In the genomic region with DNA sequence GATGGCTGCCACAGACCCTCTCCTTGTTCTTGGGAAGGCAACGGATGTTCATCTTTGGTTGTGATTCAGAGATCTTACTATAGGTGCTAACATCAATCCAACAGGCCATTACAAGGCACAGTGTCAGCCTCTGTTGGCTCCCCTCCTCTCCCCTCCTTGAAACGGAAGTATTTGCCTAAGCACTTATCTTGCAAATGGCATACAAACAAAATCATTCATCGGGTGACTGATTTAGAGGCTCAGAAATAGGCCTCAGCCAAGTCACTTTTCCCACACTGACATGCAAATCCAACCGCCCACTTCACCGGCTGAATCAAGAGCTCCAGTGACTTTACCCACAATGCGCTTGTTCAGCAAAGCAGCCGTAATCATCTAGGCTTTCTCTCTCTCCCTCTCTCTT, we compare ENCODE assay signal across 9 mouse cellular contexts. TPM values are rescaled to one million over a fixed set of nuclear protein-coding genes. Genes with fewer than 3 reads are reported as not detected.
DNase-seq lines count a peak whose midpoint lies in the region; ATAC-seq lines count a peak whose summit lies in the region.
"Had no signal": no experiment of that assay in that cellular context is flagged by ENCODE, and none has a peak within 500 bp of the region (broad histone marks: within the 10 kb centered on the region; RNA-seq: fewer than 3 reads in every experiment).

No protein-coding gene starts in this region.

- WGBS in hindbrain, embryonic 16.5 days: 40% methylated on average over 7 of the region's 7 CpGs
- WGBS in hindbrain, embryonic 10.5 days: 50% methylated on average over 7 of the region's 7 CpGs

- no peak overlapping the region for H3K4me2 ChIP-seq in hindbrain, embryonic 16.5 days (ENCODE audit: low read length)

- ATAC-seq in hindbrain, embryonic 16.5 days: no peak

- DNase-seq in hindbrain, embryonic 10.5 days (ENCODE audit: low spot score): no peak
- DNase-seq in CD4-positive, CD25-positive, alpha-beta regulatory T cell, adult 2 months (ENCODE audit: low read depth, low spot score): peak; percentile 44
- DNase-seq in frontal cortex, postnatal 14 days (ENCODE audit: low spot score in 2 of 2): peak; percentile 52 to 64
- DNase-seq in lung, postnatal 14 days: peak; percentile 34
- DNase-seq in gastrocnemius, adult 18-20 months (ENCODE audit: low spot score): no peak
- no peak for DNase-seq in testis, postnatal 14 days (ENCODE audit: low spot score)
- DNase-seq in cerebellum, adult 18-20 months: no peak
- DNase-seq: kidney, postnatal 25 days had no signal

- H3K4me3 ChIP-seq in hindbrain, embryonic 16.5 days (ENCODE audit: low read length): no peak overlapping the region
- H3K4me3 ChIP-seq in hindbrain, embryonic 10.5 days: no peak overlapping the region

- H3K36me3 ChIP-seq in hindbrain, embryonic 16.5 days (ENCODE audit: control insufficient read depth, insufficient read depth, low read length): no peaks in the 10 kb centered on the region
- H3K36me3 ChIP-seq in hindbrain, embryonic 10.5 days: no peaks in the 10 kb centered on the region

- peak overlapping the region; percentile 12; the same call in 1 of the 2 replicates for H3K9ac ChIP-seq in hindbrain, embryonic 16.5 days (ENCODE audit: low read depth, low read length)

- H3K27me3 ChIP-seq in hindbrain, embryonic 16.5 days (replicated peaks; ENCODE audit: control insufficient read depth, insufficient read depth, low read length): no peaks in the 10 kb centered on the region
- no peaks in the 10 kb centered on the region for H3K27me3 ChIP-seq in hindbrain, embryonic 10.5 days (ENCODE audit: insufficient read depth, poor library complexity, severe bottlenecking)

- H3K9me3 ChIP-seq in hindbrain, embryonic 16.5 days (ENCODE audit: control insufficient read depth, low read length): no peaks in the 10 kb centered on the region
- H3K9me3 ChIP-seq in hindbrain, embryonic 10.5 days: no peaks in the 10 kb centered on the region

- H3K27ac ChIP-seq in hindbrain, embryonic 16.5 days (ENCODE audit: low read depth, low read length): no peak overlapping the region
- no peak overlapping the region for H3K27ac ChIP-seq in hindbrain, embryonic 10.5 days

- no peaks in the 10 kb centered on the region for H3K4me1 ChIP-seq in hindbrain, embryonic 16.5 days (ENCODE audit: control insufficient read depth, insufficient read depth, low read depth, low read length)
- peaks cover 6% of the 10 kb centered on the region; the same call in 1 of the 2 replicates for H3K4me1 ChIP-seq in hindbrain, embryonic 10.5 days (replicated peaks)

RNA-seq across cellular contexts. Expression of a gene that starts 16.7 kb away (rescaled TPM):
- polyA plus RNA-seq in hindbrain, embryonic 16.5 days (2015; fragmentation: Nextera tagmentation; extraction: Ambion mirVana): 7.6 and 8.5 TPM in 2 replicates
- polyA plus RNA-seq in hindbrain, embryonic 10.5 days (2016; fragmentation: Nextera tagmentation; extraction: Ambion mirVana): 21.9 and 33.7 TPM in 2 replicates
- total RNA-seq in gastrocnemius, adult 18-20 months (2021): 1 to 10 TPM; 1.7 to 1.8 TPM

RNA-seq across cellular contexts. Expression of a gene that starts 28.9 kb away (rescaled TPM):
- polyA plus RNA-seq in hindbrain, embryonic 16.5 days (2015; fragmentation: Nextera tagmentation; extraction: Ambion mirVana): 297 and 315 TPM in 2 replicates
- 464 and 510 TPM in 2 replicates for polyA plus RNA-seq in hindbrain, embryonic 10.5 days (2016; fragmentation: Nextera tagmentation; extraction: Ambion mirVana)
- 100 to 1,000 TPM; 133 to 155 TPM for total RNA-seq in gastrocnemius, adult 18-20 months (2021)

Comparison
In these comparisons a context has a peak if more than half of its experiments do, and no peak if none do; other contexts are left out.
1. DNase-seq: peak in CD4-positive, CD25-positive, alpha-beta regulatory T cell, adult 2 months (single experiment), frontal cortex, postnatal 14 days (2 of 2) and lung, postnatal 14 days (single experiment); none in hindbrain, embryonic 10.5 days (single experiment), gastrocnemius, adult 18-20 months (single experiment), testis, postnatal 14 days (single experiment) and cerebellum, adult 18-20 months (0 of 2).